Mouse (Mus musculus) 3134 (cell line): ENCODE data around the gene Rusc1.
"Not testable (repeated sequence)": the region's sequence is repeated elsewhere in the genome, so short reads cannot be mapped to it uniquely, and the experiment has no call there.

Experiments
- DNase-seq: peaks from one replicate; pipeline ENCODE4 v3.0.0-alpha.2; 2011; ENCODE audit warnings: low spot score; ENCODE audit not compliant: insufficient read length; ENCODE audit errors: extremely low read depth

The Rusc1 gene

DNA sequence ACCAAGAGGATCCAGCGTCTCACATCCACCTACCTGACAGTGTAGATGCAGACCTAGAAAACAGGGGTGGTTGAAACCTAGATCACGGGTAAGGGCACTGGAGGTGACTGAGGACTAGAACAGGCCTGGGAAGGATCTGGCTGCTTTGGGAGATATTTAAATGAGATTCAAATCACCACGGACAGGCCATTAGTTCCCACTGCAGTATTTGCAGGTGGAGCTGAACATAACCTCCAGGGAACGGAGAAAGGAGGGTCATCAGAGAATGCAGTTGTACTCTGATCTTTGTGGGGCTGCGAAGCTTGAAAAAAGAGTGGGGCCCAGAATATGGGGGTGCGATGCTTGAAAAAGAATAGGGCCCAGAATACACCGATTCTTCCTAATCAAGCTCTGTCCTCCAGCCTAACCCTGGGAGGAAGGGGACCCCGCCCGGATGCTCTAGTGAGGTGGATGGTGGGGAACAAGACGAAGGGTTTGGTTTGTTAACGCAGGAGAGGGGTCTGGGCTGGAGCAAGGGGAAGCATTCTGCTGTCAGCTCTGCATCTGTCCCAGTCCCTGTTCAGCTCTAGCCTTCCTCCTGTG is 511 bp downstream of the Rusc1 start:
- no peak for DNase-seq

DNA sequence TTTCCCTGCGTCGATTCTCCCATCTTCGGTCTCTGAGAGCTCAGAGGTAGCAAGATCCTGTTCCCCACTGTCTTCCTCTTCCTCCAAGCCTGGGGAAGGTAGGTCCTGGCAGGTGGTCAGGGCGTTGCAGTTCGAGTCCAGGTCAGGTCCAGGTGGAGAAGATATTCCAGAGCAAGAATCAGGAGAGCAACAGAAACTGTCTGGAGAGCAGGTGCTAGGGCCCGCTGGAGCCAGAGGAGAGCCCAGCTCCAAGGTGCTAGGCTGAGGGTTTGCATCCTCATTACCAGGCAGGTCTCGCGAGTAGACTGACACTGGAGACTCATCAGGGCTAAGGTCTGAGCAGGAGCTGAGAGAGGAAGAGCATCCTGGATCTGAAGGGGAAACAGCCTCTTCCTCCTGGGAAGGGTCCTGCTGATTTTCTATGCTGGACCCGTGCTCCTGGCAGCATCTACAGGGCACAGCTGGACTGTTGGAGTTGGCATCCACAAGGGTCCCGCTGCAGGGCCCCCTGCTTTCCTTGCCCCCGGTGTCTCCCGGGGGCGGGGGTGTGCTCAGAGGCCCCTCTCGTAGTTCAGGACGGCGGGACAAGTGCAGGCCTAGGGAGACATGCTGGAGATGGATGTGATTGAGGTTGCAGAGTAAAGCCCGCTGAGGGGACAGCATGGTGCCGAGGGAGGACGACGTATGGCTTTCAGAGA is 1.2 kb downstream of the Rusc1 start:
- DNase-seq, result peak; percentile 43

DNA sequence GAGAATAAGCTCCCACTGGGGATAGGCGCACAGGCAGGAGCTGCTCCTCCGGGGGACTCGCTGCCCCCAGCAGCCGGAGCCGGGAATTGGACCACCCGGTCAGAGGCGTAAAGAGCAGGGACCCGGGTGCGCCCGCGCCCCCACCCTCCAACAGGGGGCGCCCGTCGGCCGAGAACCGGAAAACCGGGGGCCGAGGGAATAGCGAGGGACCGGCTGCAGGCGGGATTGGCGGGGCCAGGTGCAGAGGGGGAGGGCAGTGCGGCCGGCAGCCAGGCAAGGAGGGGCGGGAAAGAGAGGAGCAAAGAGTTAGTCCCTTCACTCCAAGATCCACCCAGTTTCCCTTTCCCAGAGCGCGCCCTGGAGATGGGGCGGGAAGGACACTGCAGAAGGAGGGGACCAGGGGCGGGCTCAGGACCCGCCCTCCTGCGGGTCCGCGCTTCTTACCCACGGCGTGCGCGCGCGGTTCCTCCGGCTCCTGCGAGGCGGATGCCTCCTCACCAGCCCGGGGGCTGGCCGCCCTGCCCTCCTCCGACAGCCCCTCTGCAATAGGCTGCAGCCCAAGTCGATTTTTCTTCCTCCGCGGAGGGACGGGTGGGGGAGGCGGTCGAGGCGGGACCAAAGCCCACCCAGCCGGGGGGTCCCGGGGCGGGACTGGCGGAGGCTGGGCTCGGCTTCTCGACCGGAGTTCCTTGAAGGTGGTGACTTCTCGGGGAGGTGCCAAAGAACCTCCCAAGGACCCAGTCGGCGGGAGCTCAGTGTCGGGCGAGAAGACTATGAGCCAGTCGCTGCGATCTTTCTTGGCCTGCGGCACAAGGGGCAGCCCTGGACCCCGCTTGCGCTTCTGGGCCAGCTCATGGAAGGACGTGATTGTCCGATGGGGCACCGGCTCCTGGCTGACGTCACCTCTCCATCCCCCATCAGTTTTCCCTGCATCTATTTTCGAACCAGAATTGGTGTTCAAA is 2.1 kb downstream of the Rusc1 start:
- DNase-seq, result peak; percentile 89

DNA sequence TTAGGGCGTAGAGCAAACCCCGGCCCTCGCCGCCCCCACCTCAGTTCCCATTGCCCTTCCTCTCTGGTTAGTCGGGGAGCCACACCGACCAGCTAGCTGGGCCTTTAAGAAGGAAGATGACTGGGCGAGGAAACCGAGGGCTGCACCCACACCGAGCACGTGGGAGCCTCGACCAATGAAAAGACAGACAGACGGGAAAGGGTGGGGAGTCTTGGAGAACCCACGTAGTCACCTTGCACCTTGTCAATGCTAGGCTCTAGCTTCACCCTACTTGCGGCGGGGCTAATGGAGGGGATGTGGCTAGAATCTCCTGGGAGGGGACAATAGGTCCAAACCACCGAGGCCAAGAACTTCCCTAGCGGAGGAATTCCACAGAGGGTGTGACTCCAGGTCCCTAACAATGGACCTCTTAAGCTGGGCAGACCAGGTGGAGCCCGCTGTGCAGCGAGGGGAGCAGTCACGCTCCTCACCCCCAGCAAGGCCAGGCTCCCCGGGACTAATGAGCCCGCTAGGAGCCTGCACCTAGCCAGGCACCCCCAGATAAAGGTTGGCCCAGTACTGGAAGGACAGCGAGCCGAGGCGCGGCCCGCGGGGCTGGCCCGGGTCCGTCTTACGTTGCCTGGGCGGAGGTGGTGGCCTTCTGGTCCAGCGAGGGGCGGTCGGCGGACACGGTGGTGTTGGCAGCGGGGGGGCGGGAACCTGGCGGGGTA is 3.1 kb downstream of the Rusc1 start:
- peak; percentile 83 for DNase-seq

DNA sequence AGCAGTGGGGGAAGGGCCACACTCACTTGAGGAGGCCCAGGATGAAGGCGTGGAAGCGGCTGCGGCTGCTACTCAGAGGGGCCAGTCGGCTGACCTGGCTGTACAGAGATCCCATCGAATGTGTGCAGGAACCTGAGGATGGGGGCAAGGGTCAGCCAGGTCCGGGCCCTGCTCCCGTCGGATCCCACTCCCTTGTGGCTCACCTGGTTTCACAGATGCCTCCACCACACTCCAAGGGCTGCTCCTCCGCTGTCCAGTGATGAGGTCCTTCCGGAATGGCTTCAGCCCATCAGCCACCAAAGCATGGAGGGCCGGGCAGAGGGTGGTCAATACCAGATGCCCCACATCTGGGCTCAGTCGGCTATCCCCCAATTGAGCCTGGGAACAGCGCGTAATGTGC is 4.1 kb downstream of the Rusc1 start:
- no peak for DNase-seq

DNA sequence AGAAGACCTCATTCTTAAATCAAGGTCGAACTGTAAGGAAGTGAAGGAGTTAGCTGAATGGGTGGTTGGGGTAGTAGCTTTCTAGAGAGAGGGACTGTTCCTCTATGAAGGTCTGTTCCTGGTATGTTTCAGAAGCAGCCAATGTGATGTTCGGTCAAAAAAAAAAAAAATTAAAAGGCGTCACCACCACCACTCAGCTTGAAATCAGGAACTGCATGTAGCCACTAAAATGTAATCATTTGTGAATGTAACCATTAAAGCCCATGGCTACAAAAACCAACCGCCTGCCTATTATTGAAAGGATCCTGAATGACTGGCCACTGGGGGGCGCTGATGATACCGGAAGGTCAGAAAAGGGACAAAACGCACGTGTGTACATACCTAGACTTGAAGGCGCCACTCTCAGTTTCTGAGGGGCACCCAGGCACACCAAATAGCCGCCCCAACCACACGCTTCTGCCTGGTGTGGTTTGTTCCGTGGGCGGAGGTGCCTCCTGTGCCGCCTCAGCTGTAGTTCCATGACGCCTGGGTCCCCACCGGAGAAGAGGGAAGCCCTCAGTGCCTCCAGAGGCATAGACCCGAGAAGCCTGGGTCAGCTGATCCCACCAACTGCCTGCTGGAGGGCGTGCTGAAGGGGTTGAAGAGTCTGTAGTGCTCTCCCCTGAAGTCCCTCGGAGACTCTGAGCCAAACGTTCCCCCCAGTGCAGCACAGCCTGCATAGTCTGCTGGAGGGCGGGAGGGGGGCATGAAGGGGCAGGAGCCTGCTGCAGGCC is 5.6 kb downstream of the Rusc1 start:
- DNase-seq, result peak; percentile 45

DNA sequence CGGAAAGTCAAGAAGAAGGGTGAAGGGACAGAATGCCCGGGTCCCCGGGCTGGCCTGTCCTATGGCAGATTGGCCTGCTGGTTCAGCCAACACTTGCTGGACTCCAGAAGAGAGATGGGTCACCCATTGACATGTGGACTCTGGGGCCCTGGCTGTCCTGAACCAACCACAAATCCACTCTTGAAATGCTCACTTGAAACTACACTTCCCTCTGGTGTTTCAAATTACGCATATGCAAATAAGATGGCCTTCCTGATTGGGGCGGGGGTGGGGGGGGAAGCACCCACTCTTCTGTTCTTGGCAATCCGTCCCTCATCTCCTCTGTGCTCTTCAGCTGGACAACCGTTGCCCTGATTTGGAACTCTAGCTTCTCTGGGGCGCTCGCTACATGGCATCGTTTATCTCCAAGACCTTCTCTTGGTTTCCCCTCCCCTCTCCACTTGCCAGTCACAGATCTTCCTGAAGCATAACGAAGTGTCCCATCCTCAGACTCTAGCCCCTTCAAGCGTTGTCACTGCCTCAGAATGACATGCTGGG is 8.4 kb downstream of the Rusc1 start:
- DNase-seq, result no peak

DNA sequence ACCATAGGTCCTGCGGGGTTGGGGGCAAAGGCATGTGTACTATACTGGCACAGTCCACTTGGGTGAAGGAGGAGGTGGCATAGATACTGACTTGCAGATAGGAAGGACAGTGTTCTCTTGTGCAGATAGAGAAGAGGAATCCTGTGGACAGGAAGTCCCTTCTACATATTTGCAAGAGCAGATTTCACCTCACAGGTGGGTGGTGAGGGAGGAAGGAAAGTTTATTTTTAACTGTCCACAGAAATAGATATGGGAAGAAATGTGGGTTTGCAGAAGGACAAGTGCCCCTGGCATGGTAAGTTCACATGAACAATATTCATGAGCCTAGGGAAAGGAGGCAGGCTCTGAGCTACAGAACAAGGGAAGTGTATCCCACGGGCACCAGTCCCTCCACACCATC is 9.0 kb downstream of the Rusc1 start:
- no peak for DNase-seq

DNA sequence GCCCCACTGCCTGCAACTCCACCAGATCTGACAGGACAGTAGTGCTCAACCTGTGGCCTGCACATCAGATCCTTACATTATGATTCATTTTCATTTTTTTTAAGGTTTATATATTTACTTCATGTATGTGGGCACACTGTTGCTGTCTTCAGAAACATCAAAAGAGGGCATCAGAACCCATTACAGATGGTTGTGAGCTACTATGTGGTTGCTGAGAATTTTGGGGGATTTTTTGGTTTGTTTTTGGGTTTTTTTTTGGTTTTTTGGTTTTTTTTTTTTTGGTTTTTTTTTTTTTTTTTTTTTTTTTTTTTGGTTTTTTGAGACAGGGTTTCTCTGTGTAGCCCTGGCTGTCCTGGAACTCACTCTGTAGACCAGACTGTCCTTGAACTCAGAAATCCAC is 10.8 kb downstream of the Rusc1 start:
- DNase-seq, result not testable (repeated sequence)

DNA sequence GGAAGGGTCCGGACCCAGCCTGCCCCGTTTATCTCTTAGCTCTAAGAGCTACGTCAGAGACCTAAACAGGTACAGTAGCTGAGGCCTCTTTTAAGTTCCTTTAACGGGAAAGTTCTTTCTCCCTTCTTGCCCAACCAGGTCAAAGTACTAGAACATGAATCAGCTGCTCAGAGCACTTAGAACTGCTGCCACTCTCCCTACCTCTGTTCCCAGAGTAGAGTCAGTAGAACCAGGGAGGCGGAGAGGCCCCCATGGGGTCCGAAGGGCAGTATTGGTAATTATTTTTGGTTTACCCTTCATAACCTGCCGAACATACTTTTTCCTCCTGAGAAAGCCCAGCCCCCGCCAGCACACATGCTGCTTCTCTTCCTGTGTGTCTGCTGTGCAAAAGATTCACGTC is 15.7 kb downstream of the Rusc1 start:
- no peak for DNase-seq

DNA sequence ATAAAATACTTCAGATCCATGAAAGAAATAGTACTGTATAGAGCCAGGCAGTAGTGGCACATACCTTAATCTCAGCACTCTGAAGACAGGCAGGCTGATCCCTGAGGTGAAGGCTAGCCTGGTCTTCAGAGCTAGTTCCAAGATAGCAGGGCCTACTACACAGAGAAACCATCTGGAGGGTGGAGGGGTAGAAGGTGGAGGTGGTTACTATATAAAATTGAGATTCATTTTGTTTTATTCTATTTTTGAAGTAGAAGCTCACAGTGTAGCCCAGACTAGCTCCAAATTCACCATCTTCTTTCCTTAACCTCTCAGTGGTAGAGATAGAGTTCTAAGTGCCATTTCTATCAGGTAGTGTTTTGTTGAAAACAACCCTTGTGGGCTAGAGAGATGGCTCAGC is 25.8 kb downstream of the Rusc1 start:
- DNase-seq, result no peak

DNA sequence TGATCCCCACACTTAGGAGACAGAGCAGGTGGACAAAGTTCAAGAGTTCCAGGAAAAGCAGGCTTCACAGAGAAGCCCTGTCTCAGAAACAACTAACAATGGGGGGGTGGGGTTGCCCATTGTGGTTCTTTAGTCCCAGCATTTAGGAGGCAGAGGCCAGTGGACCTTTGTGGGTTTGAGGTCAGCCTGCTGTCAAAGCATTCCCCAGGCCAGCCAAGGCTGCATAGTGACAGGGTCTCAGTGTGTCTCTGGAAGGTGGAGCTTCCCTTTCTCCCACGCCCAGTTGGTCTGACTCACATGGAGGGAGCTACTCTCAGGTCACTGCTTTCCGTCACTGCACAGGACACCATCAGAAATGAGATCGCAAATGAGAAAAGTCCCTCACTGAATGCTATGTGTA is 31.4 kb downstream of the Rusc1 start:
- DNase-seq, result no peak

DNA sequence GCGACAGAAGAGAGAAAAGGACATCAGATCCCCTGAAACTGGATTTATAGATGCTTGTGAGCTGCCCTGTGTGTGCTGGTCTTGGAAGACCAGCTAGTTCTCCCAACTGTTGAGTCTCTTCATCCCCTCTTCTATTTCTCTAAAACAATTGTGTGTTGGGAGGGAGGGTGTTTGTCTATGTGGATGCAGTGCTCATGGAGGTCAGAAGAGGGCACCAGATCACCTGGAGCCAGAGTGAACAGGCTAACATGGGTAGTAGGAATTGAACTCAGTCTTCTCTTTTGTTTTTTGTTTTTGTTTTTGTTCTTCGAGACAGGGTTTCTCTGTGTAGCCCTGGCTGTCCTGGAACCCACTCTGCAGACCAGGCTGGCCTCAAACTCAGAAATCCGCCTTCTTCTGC is 34.3 kb downstream of the Rusc1 start:
- DNase-seq, result no peak

DNA sequence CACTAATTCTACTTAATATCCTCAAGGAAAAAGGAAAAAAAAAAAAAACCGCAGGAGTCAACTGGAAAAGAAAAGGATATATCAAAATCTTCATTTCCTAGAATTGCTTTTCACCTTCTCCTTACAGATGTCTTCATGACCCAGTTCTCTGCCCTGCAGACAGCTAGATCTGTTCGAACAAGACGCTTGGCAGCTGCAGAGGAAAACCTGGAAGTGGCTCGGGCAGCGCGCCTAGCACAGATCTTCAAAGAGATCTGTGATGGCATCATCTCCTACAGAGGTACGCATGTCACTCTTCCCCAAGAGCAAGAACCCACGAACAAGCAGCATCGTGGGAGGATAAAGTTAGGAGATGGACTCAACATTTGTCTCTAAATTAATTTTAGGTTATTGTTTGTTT is 34.8 kb downstream of the Rusc1 start:
- DNase-seq, result no peak

DNA sequence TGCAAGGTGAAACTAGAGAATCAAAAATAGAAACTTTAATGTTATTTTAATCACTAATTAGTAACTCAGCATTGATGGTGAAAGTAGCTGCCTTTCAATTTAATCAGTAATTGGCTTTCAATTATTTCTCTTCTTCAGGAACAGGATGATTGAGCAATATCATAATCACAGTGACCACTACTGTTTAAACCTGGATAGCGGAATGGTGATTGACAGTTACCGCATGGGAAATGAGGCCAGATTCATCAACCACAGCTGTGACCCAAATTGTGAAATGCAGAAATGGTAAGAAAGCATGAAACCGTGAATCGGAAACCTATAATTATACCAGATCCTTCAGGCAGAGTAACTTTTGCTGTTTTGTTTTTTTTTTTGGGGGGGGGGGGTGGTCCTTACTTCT is 49.8 kb downstream of the Rusc1 start:
- no peak for DNase-seq
